31 mouse cellular contexts compared by ENCODE assay signal in the genomic region with DNA sequence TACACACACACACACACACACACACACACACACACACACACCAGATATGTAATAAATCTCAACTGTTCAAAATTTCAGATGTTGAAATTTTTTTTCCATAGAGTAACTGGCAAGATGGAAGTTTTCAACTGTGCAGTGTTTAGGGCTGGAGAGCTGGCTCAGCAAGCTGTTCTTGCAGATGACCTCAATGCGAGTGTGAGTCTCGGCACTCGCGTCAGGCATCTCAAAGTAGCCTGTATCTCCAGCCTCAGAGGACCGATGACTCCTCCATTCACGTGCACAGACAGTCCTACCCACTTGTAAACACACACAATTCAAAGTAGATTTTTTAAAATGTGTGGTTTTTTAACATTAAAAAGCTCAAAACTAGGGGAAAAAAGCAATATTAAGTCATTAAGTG. TPM values are rescaled to one million over a fixed set of nuclear protein-coding genes. Genes with fewer than 3 reads are reported as not detected.
"Had no signal": no experiment of that assay in that cellular context is flagged by ENCODE, and none has a peak within 500 bp of the region (broad histone marks: within the 10 kb centered on the region; RNA-seq: fewer than 3 reads in every experiment).

No protein-coding gene starts in this region.

- H3K4me2 ChIP-seq: heart, embryonic 12.5 days; hindbrain, embryonic 12.5 days; hindbrain, embryonic 14.5 days; intestine, embryonic 15.5 days; limb, embryonic 13.5 days; limb, embryonic 15.5 days had no signal

- H3K4me1 ChIP-seq: hindbrain, embryonic 10.5 days; intestine, embryonic 15.5 days had no signal

- H3K9ac ChIP-seq: heart, embryonic 12.5 days; hindbrain, embryonic 12.5 days; hindbrain, embryonic 14.5 days; intestine, embryonic 15.5 days; limb, embryonic 13.5 days; limb, embryonic 15.5 days; liver, embryonic 14.5 days had no signal

- ATAC-seq: hindbrain, embryonic 16.5 days; inflammation-experienced regulatory T-cells, adult 6 months; intestine, embryonic 15.5 days; intestine, postnatal 0 days had no signal

- DNase-seq: gastrocnemius, adult 2 months; gastrocnemius, postnatal 10 days; gastrocnemius, postnatal 25 days; heart, postnatal 10 days; heart, postnatal 4 days; kidney, adult 18-20 months; kidney, adult 8-10 months; kidney, postnatal 10 days; kidney, postnatal 25 days; layer of hippocampus, adult 9-11 months; layer of hippocampus, postnatal 36 days; left cerebral cortex, postnatal 4 days had no signal

- H3K36me3 ChIP-seq: hindbrain, embryonic 10.5 days; intestine, embryonic 15.5 days; limb, embryonic 13.5 days; limb, embryonic 15.5 days had no signal

- H3K4me3 ChIP-seq: gastrocnemius, adult 2 months; heart, embryonic 10.5 days; heart, embryonic 12.5 days; hindbrain, embryonic 10.5 days; hindbrain, embryonic 12.5 days; intestine, embryonic 15.5 days; limb, embryonic 13.5 days; limb, embryonic 15.5 days had no signal

- H3K27me3 ChIP-seq: heart, embryonic 12.5 days; hindbrain, embryonic 12.5 days; intestine, embryonic 15.5 days; limb, embryonic 13.5 days; limb, embryonic 15.5 days had no signal

- H3K27ac ChIP-seq: gastrocnemius, adult 2 months; heart, embryonic 10.5 days; hindbrain, embryonic 10.5 days; hindbrain, embryonic 12.5 days; hindbrain, embryonic 14.5 days; intestine, embryonic 15.5 days; limb, embryonic 13.5 days; limb, embryonic 15.5 days; liver, embryonic 14.5 days had no signal

- H3K9me3 ChIP-seq: heart, embryonic 10.5 days; heart, embryonic 12.5 days; hindbrain, embryonic 10.5 days; hindbrain, embryonic 12.5 days; intestine, embryonic 15.5 days; limb, embryonic 13.5 days; limb, embryonic 15.5 days had no signal

RNA-seq across cellular contexts. Expression of gene Gm21985, which starts 7.4 kb away (rescaled TPM):
- polyA plus RNA-seq: heart, embryonic 10.5 days; heart, embryonic 12.5 days; heart, embryonic 14.5 days; heart, embryonic 16.5 days; hindbrain, embryonic 10.5 days; hindbrain, embryonic 12.5 days; hindbrain, embryonic 14.5 days; hindbrain, embryonic 16.5 days; inflammation-experienced regulatory T-cells, adult 6 months; intestine, embryonic 15.5 days; intestine, postnatal 0 days; kidney, embryonic 14.5 days; kidney, embryonic 16.5 days; limb, embryonic 13.5 days; limb, embryonic 15.5 days; liver, adult 2 months; liver, embryonic 14.5 days had no signal

RNA-seq across cellular contexts. Expression of gene Nutm1, which starts 14.4 kb away (rescaled TPM):
- polyA plus RNA-seq: heart, embryonic 12.5 days; heart, embryonic 14.5 days; heart, embryonic 16.5 days; hindbrain, embryonic 10.5 days; hindbrain, embryonic 14.5 days; inflammation-experienced regulatory T-cells, adult 6 months; intestine, embryonic 15.5 days; large intestine, adult 2 months; limb, embryonic 11.5 days; limb, embryonic 13.5 days; limb, embryonic 15.5 days; liver, adult 2 months; liver, embryonic 14.5 days had no signal
